8 mouse cellular contexts compared by ENCODE assay signal in genomic region chr9:98601156-98601836, GRCm38 (mm10). TPM values are rescaled to one million over a fixed set of nuclear protein-coding genes. Genes with fewer than 3 reads are reported as not detected.
DNase-seq lines count a peak whose midpoint lies in the region; ATAC-seq lines count a peak whose summit lies in the region.

Mrps22 (minus strand) TSS chr9:98601660.

- peak; percentile 91 for ATAC-seq in hindbrain, embryonic 15.5 days (ENCODE audit: low FRiP score, low read depth)

- H3K36me3 ChIP-seq in hindbrain, embryonic 15.5 days = peaks cover 18% of the 10 kb centered on the region

- H3K4me3 ChIP-seq in hindbrain, embryonic 15.5 days = peak within 1 kb of the TSS; percentile 78

- peaks cover 4% of the 10 kb centered on the region; the same call in 1 of the 2 replicates for H3K27me3 ChIP-seq in hindbrain, embryonic 15.5 days

- H3K9me3 ChIP-seq in hindbrain, embryonic 15.5 days = no peaks in the 10 kb centered on the region

- peak within 1 kb of the TSS; percentile 81 for H3K9ac ChIP-seq in hindbrain, embryonic 15.5 days

- WGBS in hindbrain, embryonic 15.5 days = under 1% methylated on average over 44 of the region's 44 CpGs

- H3K27ac ChIP-seq in hindbrain, embryonic 15.5 days (replicated peaks) = peak within 1 kb of the TSS; percentile 67

- H3K4me1 ChIP-seq in hindbrain, embryonic 15.5 days (replicated peaks) = peaks cover 16% of the 10 kb centered on the region

- DNase-seq in WW6 (ENCODE audit: low read depth, low spot score) = peak; percentile 65
- DNase-seq in cerebellum, postnatal 36 days = peak; percentile 70 to 75
- peak; percentile 81 to 90 for DNase-seq in frontal cortex, postnatal 36 days (ENCODE audit: low spot score in 2 of 2)
- DNase-seq in left cerebral cortex, adult 11 months (ENCODE audit: low spot score) = peak; percentile 66
- peak; percentile 83 to 84 for DNase-seq in lung, postnatal 4 days
- DNase-seq in retina, postnatal 7 days (ENCODE audit: low read depth, low spot score) = peak; percentile 82
- DNase-seq in urinary bladder, postnatal 14 days (ENCODE audit: low spot score) = peak; percentile 78

- H3K4me2 ChIP-seq in hindbrain, embryonic 15.5 days = peak within 1 kb of the TSS; percentile 98

RNA-seq across cellular contexts. Expression of gene Mrps22, which starts in this region (rescaled TPM):
- 54.0 and 55.8 TPM in 2 replicates for polyA plus RNA-seq in hindbrain, embryonic 15.5 days (2015; fragmentation: Nextera tagmentation; extraction: Ambion mirVana)

Comparison
In these comparisons a context has a peak if more than half of its experiments do, and no peak if none do; other contexts are left out.
1. Peak in every context shown above with its lines: DNase-seq, ATAC-seq, H3K4me3 ChIP-seq and H3K27ac ChIP-seq.